Mouse (Mus musculus) layer of hippocampus, adult 2 months (tissue): ENCODE data around the gene Klb. TPM values are rescaled to one million over a fixed set of nuclear protein-coding genes. Genes with fewer than 3 reads are reported as not detected.
"Not testable (repeated sequence)": the region's sequence is repeated elsewhere in the genome, so short reads cannot be mapped to it uniquely, and the experiment has no call there.

Experiments
- DNase-seq, 2 experiments: peaks; one replicate each; pipeline ENCODE4 v3.0.0; 2022; ENCODE audit warnings: low spot score in 2 of 2
- H3K27ac ChIP-seq: fragments of 200-600 bp; 2 replicates; pipeline ENCODE4 v1.8.1; 2022
- H3K4me3 ChIP-seq: fragments of 200-600 bp; 2 replicates; pipeline ENCODE4 v1.8.1; 2022; ENCODE audit warnings: mild to moderate bottlenecking
- CTCF ChIP-seq: fragments of 200-600 bp; conservative IDR thresholded peaks from 2 replicates; pipeline ENCODE4 v1.8.1; 2022; ENCODE audit warnings: antibody characterized with exemption, mild to moderate bottlenecking, moderate library complexity
- long read RNA-seq, 2 experiments: library from polyadenylated mRNA; stranded (forward); transcript quantifications; one replicate each; pipeline ENCODE4 v2.0.0; 2021; ENCODE audit warnings: borderline mapping rate in 2 of 2
- total RNA-seq, 2 experiments: library from RNA; stranded (reverse); gene quantifications; 2 replicates each; pipeline ENCODE4 v1.2.3; 2021

Klb gene
- under 1 TPM; 0.46 to 0.66 TPM for total RNA-seq
- long read RNA-seq, experiment 1 = 0 reads
- long read RNA-seq, experiment 2 = 0 reads

GRCm38 (mm10) chr5:65348168-65348567 is at the start of gene Klb:
Gene Klb, plus strand, starts transcription at chr5:65348314.
- no peak for TF ChIP-seq CTCF
- no peak for DNase-seq
- Histone ChIP-seq H3K4me3 (no peak within 1 kb of the TSS), H3K27ac (no peak within 1 kb of the TSS)

- not testable (repeated sequence) for DNase-seq, H3K27ac ChIP-seq, H3K4me3 ChIP-seq
These were observed 48.5 kb upstream of the Klb start for GRCm38 (mm10) chr5:65299623-65300022.

GRCm38 (mm10) chr5:65300121-65300520 is 48.0 kb upstream of the Klb start:
- Histone ChIP-seq H3K4me3 (no peak overlapping the region), H3K27ac (no peak overlapping the region)
- DNase-seq = no peak
- no peak for TF ChIP-seq CTCF

GRCm38 (mm10) chr5:65305516-65305915 is 42.6 kb upstream of the Klb start:
- H3K4me3 ChIP-seq = peak overlapping the region; percentile 15; the same call in 1 of the 2 replicates
- peak overlapping the region; percentile 82 for H3K27ac ChIP-seq
- DNase-seq = no peak
- TF ChIP-seq CTCF = no peak

GRCm38 (mm10) chr5:65308208-65308607 is 39.9 kb upstream of the Klb start:
- DNase-seq = no peak
- no peak overlapping the region for H3K4me3 ChIP-seq
- H3K27ac ChIP-seq = no peak overlapping the region
- TF ChIP-seq CTCF = no peak

- no peak for TF ChIP-seq CTCF
- Histone ChIP-seq H3K4me3 (no peak overlapping the region), H3K27ac (no peak overlapping the region)
- no peak for DNase-seq
These were observed 39.2 kb upstream of the Klb start for GRCm38 (mm10) chr5:65308866-65309265.

GRCm38 (mm10) chr5:65319176-65319575 is 28.9 kb upstream of the Klb start:
- Histone ChIP-seq H3K27ac (no peak overlapping the region), H3K4me3 (no peak overlapping the region)
- TF ChIP-seq CTCF = no peak
- no peak for DNase-seq

GRCm38 (mm10) chr5:65322165-65322564 is 25.9 kb upstream of the Klb start:
- TF ChIP-seq CTCF = no peak
- no peak overlapping the region for H3K27ac ChIP-seq
- no peak overlapping the region for H3K4me3 ChIP-seq
- no peak for DNase-seq

- Histone ChIP-seq H3K27ac (no peak overlapping the region), H3K4me3 (no peak overlapping the region)
- DNase-seq = no peak
- no peak for TF ChIP-seq CTCF
These were observed 23.8 kb upstream of the Klb start for GRCm38 (mm10) chr5:65324271-65324670.

GRCm38 (mm10) chr5:65324758-65325355 is 23.3 kb upstream of the Klb start:
- TF ChIP-seq CTCF = no peak
- H3K27ac ChIP-seq = no peak overlapping the region
- no peak overlapping the region for H3K4me3 ChIP-seq
- DNase-seq = no peak

- no peak for TF ChIP-seq CTCF
- Histone ChIP-seq H3K27ac (peak overlapping the region; percentile 21; the same call in 1 of the 2 replicates), H3K4me3 (peak overlapping the region; percentile 5; the same call in 1 of the 2 replicates)
- DNase-seq = no peak
These were observed 21.9 kb upstream of the Klb start for GRCm38 (mm10) chr5:65326212-65326611.

- TF ChIP-seq CTCF = no peak
- Histone ChIP-seq H3K4me3 (no peak overlapping the region), H3K27ac (no peak overlapping the region)
- no peak for DNase-seq
These were observed 18.1 kb upstream of the Klb start for GRCm38 (mm10) chr5:65329971-65330370.

GRCm38 (mm10) chr5:65334788-65335187 is 13.3 kb upstream of the Klb start:
- DNase-seq = no peak
- peak overlapping the region; percentile 87 for H3K4me3 ChIP-seq
- TF ChIP-seq CTCF = no peak
- H3K27ac ChIP-seq = peak overlapping the region; percentile 81; the same call in 1 of the 2 replicates

- peak; percentile 88 to 90 for DNase-seq
- peak within 1 kb of the TSS; percentile 81 for H3K27ac ChIP-seq
- peak within 1 kb of the TSS; percentile 87 for H3K4me3 ChIP-seq
- 0 out of 2 replicates have a peak, but pooled peaks have one; percentile 15 for TF ChIP-seq CTCF
These were observed 12.6 kb upstream of the Klb start, which contains the start of gene Rfc1 for GRCm38 (mm10) chr5:65335298-65336074. Gene Rfc1, minus strand, starts transcription at chr5:65335670.
